Mouse (Mus musculus): ENCODE measurements around the gene Strn4. TPM values are rescaled to one million over a fixed set of nuclear protein-coding genes. Genes with fewer than 3 reads are reported as not detected.

The Strn4 gene
- polyA plus RNA-seq, 1 experiment: 318 TPM

- H3K27ac ChIP-seq (ENCODE audit: control insufficient read depth, insufficient read depth, low read length): no peak overlapping the region
- DNase-seq: no peak
- no peaks in the 10 kb centered on the region for H3K27me3 ChIP-seq (ENCODE audit: control insufficient read depth, insufficient read depth, low read length)
- peaks cover 38% of the 10 kb centered on the region for H3K36me3 ChIP-seq (ENCODE audit: control insufficient read depth, insufficient read depth, low read length)
- WGBS: 95% methylated on average over 5 of the region's 5 CpGs
- peaks cover 23% of the 10 kb centered on the region for H3K4me1 ChIP-seq (replicated peaks; ENCODE audit: control insufficient read depth, insufficient read depth, low read length)
- H3K4me3 ChIP-seq (ENCODE audit: control insufficient read depth, insufficient read depth, low read length): no peak overlapping the region
- TF ChIP-seq CTCF (IDR thresholded peaks at IDR 0.05; ENCODE audit: borderline replicate concordance, control insufficient read depth, extremely low read depth, insufficient read depth, low read length, poor library complexity) (no peak), POLR2A (IDR thresholded peaks at IDR 0.05; ENCODE audit: control insufficient read depth, extremely low read depth, insufficient read depth, low read length, poor library complexity) (no peak)
Measured at GRCm38 (mm10) chr7:16792316-16792715, 23.4 kb upstream of the Strn4 start.

- no peaks in the 10 kb centered on the region for H3K27me3 ChIP-seq (ENCODE audit: control insufficient read depth, insufficient read depth, low read length)
- 96% methylated on average over 19 of the region's 19 CpGs for WGBS
- H3K4me1 ChIP-seq (replicated peaks; ENCODE audit: control insufficient read depth, insufficient read depth, low read length): peaks cover 23% of the 10 kb centered on the region
- H3K4me3 ChIP-seq (ENCODE audit: control insufficient read depth, insufficient read depth, low read length): no peak overlapping the region
- H3K27ac ChIP-seq (ENCODE audit: control insufficient read depth, insufficient read depth, low read length): no peak overlapping the region
- peaks cover 47% of the 10 kb centered on the region for H3K36me3 ChIP-seq (ENCODE audit: control insufficient read depth, insufficient read depth, low read length)
- TF ChIP-seq POLR2A (IDR thresholded peaks at IDR 0.05; ENCODE audit: control insufficient read depth, extremely low read depth, insufficient read depth, low read length, poor library complexity) (no peak), CTCF (IDR thresholded peaks at IDR 0.05; ENCODE audit: borderline replicate concordance, control insufficient read depth, extremely low read depth, insufficient read depth, low read length, poor library complexity) (no peak)
- no peak for DNase-seq
Measured at GRCm38 (mm10) chr7:16793010-16793725, 22.5 kb upstream of the Strn4 start.

GRCm38 (mm10) chr7:16794886-16795285 is 20.8 kb upstream of the Strn4 start:
- Histone ChIP-seq H3K27ac (ENCODE audit: control insufficient read depth, insufficient read depth, low read length) (no peak overlapping the region), H3K4me1 (replicated peaks; ENCODE audit: control insufficient read depth, insufficient read depth, low read length) (peaks cover 23% of the 10 kb centered on the region), H3K4me3 (ENCODE audit: control insufficient read depth, insufficient read depth, low read length) (no peak overlapping the region), H3K27me3 (ENCODE audit: control insufficient read depth, insufficient read depth, low read length) (no peaks in the 10 kb centered on the region), H3K36me3 (ENCODE audit: control insufficient read depth, insufficient read depth, low read length) (peaks cover 53% of the 10 kb centered on the region)
- WGBS: 63% methylated on average over 5 of the region's 5 CpGs
- no peak for DNase-seq
- TF ChIP-seq POLR2A (IDR thresholded peaks at IDR 0.05; ENCODE audit: control insufficient read depth, extremely low read depth, insufficient read depth, low read length, poor library complexity) (no peak), CTCF (IDR thresholded peaks at IDR 0.05; ENCODE audit: borderline replicate concordance, control insufficient read depth, extremely low read depth, insufficient read depth, low read length, poor library complexity) (no peak)

- Histone ChIP-seq H3K27me3 (ENCODE audit: control insufficient read depth, insufficient read depth, low read length) (no peaks in the 10 kb centered on the region), H3K36me3 (ENCODE audit: control insufficient read depth, insufficient read depth, low read length) (no peaks in the 10 kb centered on the region; the same call in 1 of the 2 replicates), H3K4me1 (replicated peaks; ENCODE audit: control insufficient read depth, insufficient read depth, low read length) (no peaks in the 10 kb centered on the region), H3K4me3 (ENCODE audit: control insufficient read depth, insufficient read depth, low read length) (no peak overlapping the region), H3K27ac (ENCODE audit: control insufficient read depth, insufficient read depth, low read length) (no peak overlapping the region)
- TF ChIP-seq CTCF (IDR thresholded peaks at IDR 0.05; ENCODE audit: borderline replicate concordance, control insufficient read depth, extremely low read depth, insufficient read depth, low read length, poor library complexity) (no peak), POLR2A (IDR thresholded peaks at IDR 0.05; ENCODE audit: control insufficient read depth, extremely low read depth, insufficient read depth, low read length, poor library complexity) (no peak)
- WGBS: 33% methylated on average over 8 of the region's 8 CpGs
- DNase-seq: peak; percentile 47
Measured at GRCm38 (mm10) chr7:16804409-16805028, 11.2 kb upstream of the Strn4 start.

GRCm38 (mm10) chr7:16807936-16808335 is 7.8 kb upstream of the Strn4 start:
- H3K27ac ChIP-seq (ENCODE audit: control insufficient read depth, insufficient read depth, low read length): no peak overlapping the region
- no peak for DNase-seq
- TF ChIP-seq POLR2A (IDR thresholded peaks at IDR 0.05; ENCODE audit: control insufficient read depth, extremely low read depth, insufficient read depth, low read length, poor library complexity) (no peak), CTCF (IDR thresholded peaks at IDR 0.05; ENCODE audit: borderline replicate concordance, control insufficient read depth, extremely low read depth, insufficient read depth, low read length, poor library complexity) (no peak; the same call in 1 of the 2 replicates)
- H3K27me3 ChIP-seq (ENCODE audit: control insufficient read depth, insufficient read depth, low read length): no peaks in the 10 kb centered on the region
- H3K36me3 ChIP-seq (ENCODE audit: control insufficient read depth, insufficient read depth, low read length): peaks cover 9% of the 10 kb centered on the region
- no peaks in the 10 kb centered on the region for H3K4me1 ChIP-seq (replicated peaks; ENCODE audit: control insufficient read depth, insufficient read depth, low read length)
- WGBS: 89% methylated on average over 9 of the region's 9 CpGs
- no peak overlapping the region for H3K4me3 ChIP-seq (ENCODE audit: control insufficient read depth, insufficient read depth, low read length)

- no peak for DNase-seq
- no peaks in the 10 kb centered on the region for H3K4me1 ChIP-seq (replicated peaks; ENCODE audit: control insufficient read depth, insufficient read depth, low read length)
- TF ChIP-seq CTCF (IDR thresholded peaks at IDR 0.05; ENCODE audit: borderline replicate concordance, control insufficient read depth, extremely low read depth, insufficient read depth, low read length, poor library complexity) (no peak), POLR2A (IDR thresholded peaks at IDR 0.05; ENCODE audit: control insufficient read depth, extremely low read depth, insufficient read depth, low read length, poor library complexity) (no peak)
- no peaks in the 10 kb centered on the region for H3K27me3 ChIP-seq (ENCODE audit: control insufficient read depth, insufficient read depth, low read length)
- H3K4me3 ChIP-seq (ENCODE audit: control insufficient read depth, insufficient read depth, low read length): no peak overlapping the region
- peaks cover 9% of the 10 kb centered on the region for H3K36me3 ChIP-seq (ENCODE audit: control insufficient read depth, insufficient read depth, low read length)
- H3K27ac ChIP-seq (ENCODE audit: control insufficient read depth, insufficient read depth, low read length): no peak overlapping the region
- 97% methylated on average over 9 of the region's 9 CpGs for WGBS
Measured at GRCm38 (mm10) chr7:16808647-16809046, 7.0 kb upstream of the Strn4 start.
